Mouse (Mus musculus): ENCODE measurements around the gene Ormdl3. TPM values are rescaled to one million over a fixed set of nuclear protein-coding genes. Genes with fewer than 3 reads are reported as not detected.

The Ormdl3 gene
- polyA plus RNA-seq, 1 experiment from 2014 or later = 127 TPM

- no peaks in the 10 kb centered on the region for H3K9me3 ChIP-seq (ENCODE audit: control insufficient read depth, low read length)
- no peak overlapping the region for H3K4me3 ChIP-seq (replicated peaks; ENCODE audit: low read length)
- H3K9ac ChIP-seq (replicated peaks; ENCODE audit: low read depth, low read length) = no peak overlapping the region
- H3K27me3 ChIP-seq (replicated peaks; ENCODE audit: control insufficient read depth, insufficient read depth, low read length) = no peaks in the 10 kb centered on the region
- H3K27ac ChIP-seq (ENCODE audit: low read length) = no peak overlapping the region
- peaks cover 24% of the 10 kb centered on the region for H3K4me1 ChIP-seq (replicated peaks; ENCODE audit: control insufficient read depth, insufficient read depth, low read length)
- no peak for ATAC-seq
- H3K36me3 ChIP-seq (ENCODE audit: control insufficient read depth, insufficient read depth) = peaks cover 6% of the 10 kb centered on the region
- H3K4me2 ChIP-seq (ENCODE audit: low read length) = no peak overlapping the region
- 21% methylated on average over 1 of the region's 3 CpGs for WGBS
Measured at GRCm38 (mm10) chr11:98583571-98583970, 3.6 kb downstream of the Ormdl3 start.

GRCm38 (mm10) chr11:98583265-98583552, 4.0 kb downstream of the Ormdl3 start:
- Histone ChIP-seq H3K9ac (replicated peaks; ENCODE audit: low read depth, low read length) (no peak overlapping the region), H3K27me3 (replicated peaks; ENCODE audit: control insufficient read depth, insufficient read depth, low read length) (no peaks in the 10 kb centered on the region), H3K4me3 (replicated peaks; ENCODE audit: low read length) (no peak overlapping the region), H3K4me2 (ENCODE audit: low read length) (no peak overlapping the region), H3K4me1 (replicated peaks; ENCODE audit: control insufficient read depth, insufficient read depth, low read length) (peaks cover 24% of the 10 kb centered on the region), H3K9me3 (ENCODE audit: control insufficient read depth, low read length) (no peaks in the 10 kb centered on the region), H3K27ac (ENCODE audit: low read length) (no peak overlapping the region), H3K36me3 (ENCODE audit: control insufficient read depth, insufficient read depth) (peaks cover 6% of the 10 kb centered on the region)
- no peak for ATAC-seq
- WGBS = 96% methylated on average over 3 of the region's 3 CpGs

- no peak overlapping the region for H3K4me2 ChIP-seq (ENCODE audit: low read length)
- H3K27ac ChIP-seq (ENCODE audit: low read length) = no peak overlapping the region
- no peaks in the 10 kb centered on the region for H3K27me3 ChIP-seq (replicated peaks; ENCODE audit: control insufficient read depth, insufficient read depth, low read length)
- WGBS = 94% methylated on average over 12 of the region's 12 CpGs
- peaks cover 19% of the 10 kb centered on the region for H3K4me1 ChIP-seq (replicated peaks; ENCODE audit: control insufficient read depth, insufficient read depth, low read length)
- ATAC-seq = no peak
- no peaks in the 10 kb centered on the region for H3K9me3 ChIP-seq (ENCODE audit: control insufficient read depth, low read length)
- H3K4me3 ChIP-seq (replicated peaks; ENCODE audit: low read length) = no peak overlapping the region
- H3K9ac ChIP-seq (replicated peaks; ENCODE audit: low read depth, low read length) = no peak overlapping the region
- H3K36me3 ChIP-seq (ENCODE audit: control insufficient read depth, insufficient read depth) = peaks cover 6% of the 10 kb centered on the region
Measured at GRCm38 (mm10) chr11:98582551-98583264, 4.5 kb downstream of the Ormdl3 start.

GRCm38 (mm10) chr11:98582030-98582388, 5.2 kb downstream of the Ormdl3 start:
- Histone ChIP-seq H3K36me3 (ENCODE audit: control insufficient read depth, insufficient read depth) (peaks cover 6% of the 10 kb centered on the region), H3K9me3 (ENCODE audit: control insufficient read depth, low read length) (no peaks in the 10 kb centered on the region), H3K27ac (ENCODE audit: low read length) (no peak overlapping the region), H3K4me1 (replicated peaks; ENCODE audit: control insufficient read depth, insufficient read depth, low read length) (peaks cover 15% of the 10 kb centered on the region), H3K4me3 (replicated peaks; ENCODE audit: low read length) (no peak overlapping the region), H3K9ac (replicated peaks; ENCODE audit: low read depth, low read length) (no peak overlapping the region), H3K4me2 (ENCODE audit: low read length) (no peak overlapping the region), H3K27me3 (replicated peaks; ENCODE audit: control insufficient read depth, insufficient read depth, low read length) (no peaks in the 10 kb centered on the region)
- WGBS = 79% methylated on average over 8 of the region's 8 CpGs
- no peak for ATAC-seq

- Histone ChIP-seq H3K36me3 (ENCODE audit: control insufficient read depth, insufficient read depth) (peaks cover 6% of the 10 kb centered on the region), H3K9me3 (ENCODE audit: control insufficient read depth, low read length) (no peaks in the 10 kb centered on the region), H3K4me3 (replicated peaks; ENCODE audit: low read length) (no peak overlapping the region), H3K9ac (replicated peaks; ENCODE audit: low read depth, low read length) (no peak overlapping the region), H3K4me2 (ENCODE audit: low read length) (no peak overlapping the region), H3K27me3 (replicated peaks; ENCODE audit: control insufficient read depth, insufficient read depth, low read length) (no peaks in the 10 kb centered on the region), H3K4me1 (replicated peaks; ENCODE audit: control insufficient read depth, insufficient read depth, low read length) (peaks cover 15% of the 10 kb centered on the region), H3K27ac (ENCODE audit: low read length) (no peak overlapping the region)
- 67% methylated on average over 17 of the region's 17 CpGs for WGBS
- ATAC-seq = no peak
Measured at GRCm38 (mm10) chr11:98581286-98582029, 5.7 kb downstream of the Ormdl3 start.

GRCm38 (mm10) chr11:98580301-98581121, 6.7 kb downstream of the Ormdl3 start:
- H3K36me3 ChIP-seq (ENCODE audit: control insufficient read depth, insufficient read depth) = peaks cover 6% of the 10 kb centered on the region
- H3K9me3 ChIP-seq (ENCODE audit: control insufficient read depth, low read length) = no peaks in the 10 kb centered on the region
- no peak overlapping the region for H3K27ac ChIP-seq (ENCODE audit: low read length)
- no peak for ATAC-seq
- H3K4me1 ChIP-seq (replicated peaks; ENCODE audit: control insufficient read depth, insufficient read depth, low read length) = peaks cover 5% of the 10 kb centered on the region
- H3K9ac ChIP-seq (replicated peaks; ENCODE audit: low read depth, low read length) = no peak overlapping the region
- 67% methylated on average over 16 of the region's 16 CpGs for WGBS
- H3K4me2 ChIP-seq (ENCODE audit: low read length) = no peak overlapping the region
- no peaks in the 10 kb centered on the region for H3K27me3 ChIP-seq (replicated peaks; ENCODE audit: control insufficient read depth, insufficient read depth, low read length)
- no peak overlapping the region for H3K4me3 ChIP-seq (replicated peaks; ENCODE audit: low read length)

GRCm38 (mm10) chr11:98577776-98578175, 9.4 kb downstream of the Ormdl3 start:
- peaks cover under 1% of the 10 kb centered on the region for H3K36me3 ChIP-seq (ENCODE audit: control insufficient read depth, insufficient read depth)
- H3K27ac ChIP-seq (ENCODE audit: low read length) = no peak overlapping the region
- 84% methylated on average over 5 of the region's 5 CpGs for WGBS
- H3K4me3 ChIP-seq (replicated peaks; ENCODE audit: low read length) = no peak overlapping the region
- H3K4me1 ChIP-seq (replicated peaks; ENCODE audit: control insufficient read depth, insufficient read depth, low read length) = no peaks in the 10 kb centered on the region
- no peaks in the 10 kb centered on the region for H3K9me3 ChIP-seq (ENCODE audit: control insufficient read depth, low read length)
- ATAC-seq = no peak
- no peaks in the 10 kb centered on the region for H3K27me3 ChIP-seq (replicated peaks; ENCODE audit: control insufficient read depth, insufficient read depth, low read length)
- H3K9ac ChIP-seq (replicated peaks; ENCODE audit: low read depth, low read length) = no peak overlapping the region
- H3K4me2 ChIP-seq (ENCODE audit: low read length) = no peak overlapping the region

GRCm38 (mm10) chr11:98569461-98569860, 17.7 kb downstream of the Ormdl3 start:
- ATAC-seq = no peak
- H3K4me1 ChIP-seq (replicated peaks; ENCODE audit: control insufficient read depth, insufficient read depth, low read length) = no peaks in the 10 kb centered on the region
- H3K4me2 ChIP-seq (ENCODE audit: low read length) = no peak overlapping the region
- H3K36me3 ChIP-seq (ENCODE audit: control insufficient read depth, insufficient read depth) = no peaks in the 10 kb centered on the region
- WGBS = 82% methylated on average over 6 of the region's 6 CpGs
- H3K27me3 ChIP-seq (replicated peaks; ENCODE audit: control insufficient read depth, insufficient read depth, low read length) = no peaks in the 10 kb centered on the region
- H3K9me3 ChIP-seq (ENCODE audit: control insufficient read depth, low read length) = no peaks in the 10 kb centered on the region
- no peak overlapping the region for H3K9ac ChIP-seq (replicated peaks; ENCODE audit: low read depth, low read length)
- H3K27ac ChIP-seq (ENCODE audit: low read length) = no peak overlapping the region
- H3K4me3 ChIP-seq (replicated peaks; ENCODE audit: low read length) = no peak overlapping the region

GRCm38 (mm10) chr11:98568326-98568725, 18.8 kb downstream of the Ormdl3 start:
- no peaks in the 10 kb centered on the region for H3K4me1 ChIP-seq (replicated peaks; ENCODE audit: control insufficient read depth, insufficient read depth, low read length)
- no peak for ATAC-seq
- no peaks in the 10 kb centered on the region for H3K9me3 ChIP-seq (ENCODE audit: control insufficient read depth, low read length)
- no peak overlapping the region for H3K4me3 ChIP-seq (replicated peaks; ENCODE audit: low read length)
- H3K27ac ChIP-seq (ENCODE audit: low read length) = no peak overlapping the region
- 90% methylated on average over 8 of the region's 8 CpGs for WGBS
- H3K27me3 ChIP-seq (replicated peaks; ENCODE audit: control insufficient read depth, insufficient read depth, low read length) = no peaks in the 10 kb centered on the region
- no peak overlapping the region for H3K9ac ChIP-seq (replicated peaks; ENCODE audit: low read depth, low read length)
- H3K36me3 ChIP-seq (ENCODE audit: control insufficient read depth, insufficient read depth) = no peaks in the 10 kb centered on the region
- no peak overlapping the region for H3K4me2 ChIP-seq (ENCODE audit: low read length)

Data from forebrain, embryonic 16.5 days (tissue).